25 mouse cellular contexts compared by ENCODE assay signal in genomic region chr14:23943876-23944275, GRCm38 (mm10).
DNase-seq lines count a peak whose midpoint lies in the region; ATAC-seq and TF ChIP-seq lines count a peak whose summit lies in the region.
"Had no signal": no experiment of that assay in that cellular context is flagged by ENCODE, and none has a peak within 500 bp of the region (broad histone marks: within the 10 kb centered on the region; RNA-seq: fewer than 3 reads in every experiment).

No protein-coding gene starts in this region.

- DNase-seq in adrenal gland, adult 2 months, result peak; percentile 77
- DNase-seq in adrenal gland, adult 18-20 months (ENCODE audit: low spot score in 2 of 2), result no peak
- peak; percentile 52 for DNase-seq in adrenal gland, adult 8-10 months
- DNase-seq in embryo, embryonic 10.5 days (ENCODE audit: low spot score), result peak; percentile 13
- DNase-seq in gastrocnemius, postnatal 25 days, result peak; percentile 73
- DNase-seq in liver, embryonic 11.5 days (ENCODE audit: low spot score), result no peak
- DNase-seq in layer of hippocampus, adult 2 months (ENCODE audit: low spot score in 2 of 2), result no peak
- DNase-seq: cerebellum, adult 11 months; cerebellum, adult 9-11 months; kidney, postnatal 4 days; layer of hippocampus, adult 9-11 months; liver, embryonic 13.5 days; lung, adult 2 months; retina, postnatal 1 day; thymus, adult 2 months; thymus, postnatal 4 days had no signal

- no peaks in the 10 kb centered on the region for H3K4me1 ChIP-seq in liver, embryonic 11.5 days (replicated peaks; ENCODE audit: control insufficient read depth, insufficient read depth, low read length)
- H3K4me1 ChIP-seq: intestine, embryonic 15.5 days; limb, embryonic 13.5 days; liver, embryonic 13.5 days; midbrain, embryonic 13.5 days had no signal

- no peaks in the 10 kb centered on the region for H3K27me3 ChIP-seq in liver, embryonic 11.5 days (replicated peaks; ENCODE audit: control insufficient read depth, insufficient read depth, low read length)
- H3K27me3 ChIP-seq: intestine, embryonic 15.5 days; kidney, embryonic 15.5 days; limb, embryonic 13.5 days; liver, embryonic 13.5 days; midbrain, embryonic 13.5 days had no signal

- no peak for ATAC-seq in liver, embryonic 11.5 days (replicated peaks; ENCODE audit: low FRiP score)
- ATAC-seq: forebrain, embryonic 14.5 days; hindbrain, embryonic 16.5 days; intestine, embryonic 15.5 days; midbrain, embryonic 13.5 days had no signal

- TF ChIP-seq CTCF in layer of hippocampus, adult 2 months (conservative IDR thresholded peaks at IDR 0.05), result no peak

- H3K9me3 ChIP-seq in liver, embryonic 11.5 days (ENCODE audit: control insufficient read depth, low read length), result no peaks in the 10 kb centered on the region
- H3K9me3 ChIP-seq: hindbrain, embryonic 10.5 days; intestine, embryonic 15.5 days; kidney, embryonic 15.5 days; limb, embryonic 13.5 days; liver, embryonic 13.5 days; midbrain, embryonic 13.5 days had no signal

- no peak overlapping the region for H3K4me2 ChIP-seq in liver, embryonic 11.5 days
- H3K4me2 ChIP-seq: heart, embryonic 11.5 days; intestine, embryonic 15.5 days; kidney, embryonic 15.5 days; limb, embryonic 13.5 days; liver, embryonic 13.5 days; midbrain, embryonic 13.5 days had no signal

- no peak overlapping the region for H3K27ac ChIP-seq in liver, embryonic 11.5 days (ENCODE audit: low read depth, low read length)
- H3K27ac ChIP-seq in layer of hippocampus, adult 2 months, result no peak overlapping the region
- H3K27ac ChIP-seq: hindbrain, embryonic 10.5 days; intestine, embryonic 15.5 days; kidney, embryonic 15.5 days; limb, embryonic 13.5 days; liver, embryonic 13.5 days; midbrain, embryonic 13.5 days; stomach, postnatal 0 days had no signal

- WGBS in liver, embryonic 11.5 days, result 61% methylated on average over 2 of the region's 2 CpGs

- no peak overlapping the region for H3K4me3 ChIP-seq in liver, embryonic 11.5 days (ENCODE audit: low read depth, low read length)
- no peak overlapping the region for H3K4me3 ChIP-seq in layer of hippocampus, adult 2 months
- H3K4me3 ChIP-seq: hindbrain, embryonic 10.5 days; intestine, embryonic 15.5 days; kidney, embryonic 15.5 days; limb, embryonic 13.5 days; liver, embryonic 13.5 days; midbrain, embryonic 13.5 days had no signal

- no peaks in the 10 kb centered on the region for H3K36me3 ChIP-seq in liver, embryonic 11.5 days (ENCODE audit: control insufficient read depth, insufficient read depth, low read length)
- H3K36me3 ChIP-seq: hindbrain, embryonic 10.5 days; intestine, embryonic 15.5 days; kidney, embryonic 15.5 days; limb, embryonic 13.5 days; liver, embryonic 13.5 days; midbrain, embryonic 13.5 days had no signal

- no peak overlapping the region for H3K9ac ChIP-seq in liver, embryonic 11.5 days (ENCODE audit: low read depth, low read length)
- H3K9ac ChIP-seq: intestine, embryonic 15.5 days; kidney, embryonic 15.5 days; limb, embryonic 13.5 days; liver, embryonic 13.5 days; midbrain, embryonic 13.5 days had no signal

Comparison
In these comparisons a context has a peak if more than half of its experiments do, and no peak if none do; other contexts are left out.
1. DNase-seq: peak in adrenal gland, adult 2 months (single experiment), adrenal gland, adult 8-10 months (single experiment), embryo, embryonic 10.5 days (single experiment) and gastrocnemius, postnatal 25 days (single experiment); none in adrenal gland, adult 18-20 months (0 of 2), liver, embryonic 11.5 days (single experiment) and layer of hippocampus, adult 2 months (0 of 2).